Comparison of ENCODE assay signal across 22 mouse cellular contexts in the genomic region with DNA sequence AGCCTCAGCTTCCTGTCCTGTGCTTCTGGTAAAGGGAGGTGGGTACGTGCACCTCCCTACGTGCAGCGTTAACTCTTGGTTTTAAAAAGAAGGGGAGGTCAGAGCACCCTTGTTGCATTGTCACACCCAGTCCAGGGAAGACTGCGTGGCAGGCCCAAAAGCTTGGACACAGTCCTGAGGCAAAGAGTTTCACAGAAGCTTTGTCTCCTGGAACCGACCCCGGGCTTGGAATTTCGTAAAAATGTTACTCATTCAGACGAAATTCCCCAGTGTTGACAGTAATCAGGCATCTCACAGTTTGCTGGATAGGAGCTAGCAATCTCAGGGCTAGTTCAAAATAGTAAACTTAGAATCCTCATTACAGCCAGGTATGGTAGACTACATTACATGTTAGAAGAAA. TPM values are rescaled to one million over a fixed set of nuclear protein-coding genes. Genes with fewer than 3 reads are reported as not detected.
DNase-seq lines count a peak whose midpoint lies in the region; ATAC-seq lines count a peak whose summit lies in the region.
"Had no signal": no experiment of that assay in that cellular context is flagged by ENCODE, and none has a peak within 500 bp of the region (broad histone marks: within the 10 kb centered on the region; RNA-seq: fewer than 3 reads in every experiment).

No protein-coding gene starts in this region.

- no peak overlapping the region for H3K27ac ChIP-seq in heart, embryonic 11.5 days (ENCODE audit: low read depth, low read length)
- H3K27ac ChIP-seq in neural tube, embryonic 15.5 days (replicated peaks): no peak overlapping the region
- H3K27ac ChIP-seq: embryonic facial prominence, embryonic 15.5 days; forebrain, embryonic 15.5 days; hindbrain, embryonic 15.5 days; stomach, embryonic 15.5 days had no signal

- H3K9me3 ChIP-seq in heart, embryonic 11.5 days (replicated peaks; ENCODE audit: control insufficient read depth, low read length): no peaks in the 10 kb centered on the region
- H3K9me3 ChIP-seq in neural tube, embryonic 15.5 days (replicated peaks): no peaks in the 10 kb centered on the region
- H3K9me3 ChIP-seq: embryonic facial prominence, embryonic 15.5 days; forebrain, embryonic 15.5 days; hindbrain, embryonic 15.5 days; stomach, embryonic 15.5 days had no signal

- no peak for ATAC-seq in heart, embryonic 11.5 days (replicated peaks; ENCODE audit: insufficient number of reproducible peaks, low FRiP score, low TSS enrichment)
- ATAC-seq in neural tube, embryonic 15.5 days (ENCODE audit: low FRiP score): no peak
- ATAC-seq: forebrain, embryonic 15.5 days; midbrain, embryonic 16.5 days had no signal

- peak; percentile 48 for DNase-seq in gastrocnemius, adult 18-20 months (ENCODE audit: low spot score)
- DNase-seq in gastrocnemius, postnatal 4 days (ENCODE audit: low spot score in 2 of 2): no peak
- peak; percentile 16 for DNase-seq in heart, adult 8-10 months (ENCODE audit: low spot score)
- peak; percentile 21 for DNase-seq in urinary bladder, postnatal 25 days (ENCODE audit: low spot score)
- DNase-seq in urinary bladder, adult 2 months (ENCODE audit: low spot score): no peak
- no peak for DNase-seq in layer of hippocampus, adult 9-10 months (ENCODE audit: low spot score)
- DNase-seq: adrenal gland, postnatal 14 days; cerebellum, adult 8-10 months; kidney, adult 8-10 months; kidney, postnatal 10 days; lung, postnatal 10 days; right cerebral cortex, adult 18-20 months; right cerebral cortex, postnatal 4 days; thymus, adult 18-20 months; thymus, postnatal 36 days had no signal

- WGBS in heart, embryonic 11.5 days (ENCODE audit: insufficient replicate concordance): 82% methylated on average over 8 of the region's 8 CpGs
- WGBS in neural tube, embryonic 15.5 days: 91% methylated on average over 8 of the region's 8 CpGs

- H3K4me1 ChIP-seq in heart, embryonic 11.5 days (ENCODE audit: control insufficient read depth, insufficient read depth, low read length): no peaks in the 10 kb centered on the region
- no peaks in the 10 kb centered on the region for H3K4me1 ChIP-seq in neural tube, embryonic 15.5 days
- H3K4me1 ChIP-seq: embryonic facial prominence, embryonic 15.5 days; forebrain, embryonic 15.5 days; hindbrain, embryonic 15.5 days; stomach, embryonic 15.5 days had no signal

- no peaks in the 10 kb centered on the region for H3K27me3 ChIP-seq in heart, embryonic 11.5 days (ENCODE audit: control insufficient read depth, insufficient read depth, low read length)
- H3K27me3 ChIP-seq in neural tube, embryonic 15.5 days (replicated peaks): no peaks in the 10 kb centered on the region
- H3K27me3 ChIP-seq: embryonic facial prominence, embryonic 15.5 days; forebrain, embryonic 15.5 days; hindbrain, embryonic 15.5 days; stomach, embryonic 15.5 days had no signal

- no peak overlapping the region for H3K4me3 ChIP-seq in heart, embryonic 11.5 days (ENCODE audit: low read depth, low read length)
- H3K4me3 ChIP-seq in neural tube, embryonic 15.5 days (replicated peaks): no peak overlapping the region
- H3K4me3 ChIP-seq: embryonic facial prominence, embryonic 15.5 days; forebrain, embryonic 15.5 days; hindbrain, embryonic 15.5 days; stomach, embryonic 15.5 days had no signal

- no peaks in the 10 kb centered on the region for H3K36me3 ChIP-seq in heart, embryonic 11.5 days (ENCODE audit: control insufficient read depth, insufficient read depth, low read length)
- no peaks in the 10 kb centered on the region for H3K36me3 ChIP-seq in neural tube, embryonic 15.5 days
- H3K36me3 ChIP-seq: embryonic facial prominence, embryonic 15.5 days; forebrain, embryonic 15.5 days; hindbrain, embryonic 15.5 days; stomach, embryonic 15.5 days had no signal

- H3K4me2 ChIP-seq in heart, embryonic 11.5 days: no peak overlapping the region
- H3K4me2 ChIP-seq in neural tube, embryonic 15.5 days: no peak overlapping the region
- H3K4me2 ChIP-seq: embryonic facial prominence, embryonic 15.5 days; forebrain, embryonic 15.5 days; hindbrain, embryonic 15.5 days; stomach, embryonic 15.5 days had no signal

- no peak overlapping the region for H3K9ac ChIP-seq in heart, embryonic 11.5 days (ENCODE audit: low read depth, low read length)
- H3K9ac ChIP-seq in neural tube, embryonic 15.5 days (replicated peaks): no peak overlapping the region
- H3K9ac ChIP-seq: embryonic facial prominence, embryonic 15.5 days; forebrain, embryonic 15.5 days; hindbrain, embryonic 15.5 days; stomach, embryonic 15.5 days had no signal

RNA-seq across cellular contexts. Expression of gene Klhl25, which starts 45.6 kb away (rescaled TPM):
- 1 to 10 TPM; 2.6 to 3.2 TPM for total RNA-seq in gastrocnemius, adult 18-20 months (2021)
- total RNA-seq in gastrocnemius, postnatal 4 days (2021): 1 to 10 TPM; 7.3 to 9.8 TPM
- total RNA-seq in heart, adult 8-10 months (2022): 1 to 10 TPM; 2.9 to 5.6 (median 3.8) TPM
- polyA plus RNA-seq in heart, embryonic 11.5 days (2014; fragmentation: Nextera tagmentation; extraction: Ambion mirVana): 10.3 and 10.9 TPM in 2 replicates
- polyA plus RNA-seq in urinary bladder, adult 2 months (2012; rRNA removed): 13.0 and 14.9 TPM in 2 replicates
- polyA plus RNA-seq in neural tube, embryonic 15.5 days (2015; fragmentation: Nextera tagmentation; extraction: Ambion mirVana): 22.0 and 22.1 TPM in 2 replicates

Comparison
In these comparisons a context has a peak if more than half of its experiments do, and no peak if none do; other contexts are left out.
1. DNase-seq: peak in gastrocnemius, adult 18-20 months (single experiment), heart, adult 8-10 months (single experiment) and urinary bladder, postnatal 25 days (single experiment); none in gastrocnemius, postnatal 4 days (0 of 2), urinary bladder, adult 2 months (single experiment) and layer of hippocampus, adult 9-10 months (single experiment).